Mouse (Mus musculus) olfactory bulb, adult 2 months (tissue): ENCODE measurements around the gene Olfml2b.

Source experiments
- CTCF ChIP-seq: fragments of 200-500 bp; IDR thresholded peaks from 2 replicates; pipeline ENCODE4 v1.5.1; 2012; ENCODE audit warnings: low read depth, mild to moderate bottlenecking, low read length, moderate library complexity; ENCODE audit not compliant: insufficient read depth
- POLR2A ChIP-seq: fragments of 200-500 bp; IDR thresholded peaks from 2 replicates; pipeline ENCODE4 v1.6.1; 2012; ENCODE audit warnings: mild to moderate bottlenecking, low read depth, low read length, moderate library complexity; ENCODE audit not compliant: insufficient read depth

DNA sequence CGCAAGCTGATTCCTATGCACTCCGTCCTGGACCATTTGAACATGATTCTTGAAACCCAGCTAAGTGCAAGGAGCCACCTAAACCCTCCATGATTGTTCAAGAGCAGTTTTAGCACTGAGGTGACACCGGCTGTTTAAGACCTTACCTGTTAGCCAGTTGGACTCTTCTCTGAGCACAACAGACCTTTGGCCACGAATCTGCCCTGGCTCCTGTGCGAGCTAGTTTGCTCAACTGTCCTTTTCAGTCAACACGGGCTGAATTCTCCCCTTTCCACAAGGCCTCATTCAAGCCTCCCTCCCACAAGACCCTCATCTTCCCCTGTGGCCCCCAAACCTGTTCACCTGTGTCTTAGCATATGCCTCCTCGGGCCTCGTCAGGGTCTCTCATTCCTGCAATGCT lies 52.7 kb downstream of the Olfml2b start:
- TF ChIP-seq CTCF (no peak), POLR2A (no peak)
